Mouse (Mus musculus) CH12.LX (cell line): ENCODE measurements around the gene Trim60. TPM values are rescaled to one million over a fixed set of nuclear protein-coding genes. Genes with fewer than 3 reads are reported as not detected.

ENCODE experiments used
- DNase-seq: peaks from one replicate; pipeline ENCODE4 v3.0.0-alpha.2; 2013; ENCODE audit errors: extremely low read depth
- H3K27ac ChIP-seq: 2 replicates; pipeline ENCODE4 v1.5.1; 2012; ENCODE audit warnings: low read depth, mild to moderate bottlenecking, control low read depth, moderate library complexity; ENCODE audit not compliant: insufficient read depth
- H3K27me3 ChIP-seq: replicated peaks from 2 replicates; pipeline ENCODE3; 2012; ENCODE audit warnings: inconsistent platforms
- H3K36me3 ChIP-seq, 2 experiments: replicated peaks in 1 of 2; 2 replicates each; pipeline versions ENCODE3 to v1.6.1; 2012; ENCODE audit warnings: inconsistent platforms in 1 of 2, low read length in 1 of 2, mild to moderate bottlenecking in 1 of 2, mixed read lengths in 1 of 2, moderate library complexity in 1 of 2; ENCODE audit not compliant: control insufficient read depth in 1 of 2, insufficient read depth in 1 of 2
- H3K4me1 ChIP-seq, 2 experiments: 2 replicates each; pipeline ENCODE4 v1.6.1; 2012; ENCODE audit warnings: inconsistent platforms in 1 of 2, moderate library complexity in 1 of 2; ENCODE audit not compliant: insufficient read depth in 2 of 2, control insufficient read depth in 1 of 2
- H3K4me2 ChIP-seq: 2 replicates; pipeline ENCODE4 v1.6.1; 2012; ENCODE audit warnings: low read depth, mild to moderate bottlenecking, control low read depth; ENCODE audit not compliant: poor library complexity, insufficient read depth, severe bottlenecking
- H3K4me3 ChIP-seq, 3 experiments: fragments of 150-350 bp in 1 of 3; sonication (generic) in 1 of 3; replicated peaks in 1 of 3; 2 replicates each; pipeline versions ENCODE3 to v1.5.1; 2011 to 2012; ENCODE audit warnings: low read depth in 2 of 3, low read length in 2 of 3, mild to moderate bottlenecking in 2 of 3, moderate library complexity in 2 of 3, control low read depth in 1 of 3, improper control_type of control experiment in 1 of 3, inconsistent platforms in 1 of 3, mixed read lengths in 1 of 3; ENCODE audit not compliant: poor library complexity in 1 of 3
- H3K79me2 ChIP-seq: replicated peaks from 2 replicates; pipeline ENCODE4 v1.6.1; 2012; ENCODE audit warnings: mild to moderate bottlenecking, moderate library complexity; ENCODE audit not compliant: control insufficient read depth, poor library complexity, insufficient read depth, severe bottlenecking; ENCODE audit errors: extremely low read depth
- H3K9ac ChIP-seq: 2 replicates; pipeline ENCODE4 v1.6.1; 2012; ENCODE audit warnings: low read depth, mild to moderate bottlenecking, control low read depth, moderate library complexity; ENCODE audit not compliant: insufficient read depth
- H3K9me3 ChIP-seq: replicated peaks from 2 replicates; pipeline ENCODE3; 2012; ENCODE audit warnings: low read length, inconsistent platforms, mixed read lengths
- CTCF ChIP-seq, 2 experiments: IDR thresholded peaks in 1 of 2; conservative IDR thresholded peaks in 1 of 2; 2 replicates each; pipeline ENCODE4 v1.5.1; 2011 to 2012; ENCODE audit warnings: low read depth in 2 of 2, low read length in 2 of 2, improper control_type of control experiment in 1 of 2, inconsistent platforms in 1 of 2, mild to moderate bottlenecking in 1 of 2, moderate library complexity in 1 of 2
- E2F4 ChIP-seq: IDR thresholded peaks from 2 replicates; pipeline ENCODE4 v1.6.1; 2011; ENCODE audit warnings: low read depth, low read length, improper control_type of control experiment; ENCODE audit not compliant: insufficient replicate concordance
- JUN ChIP-seq: IDR thresholded peaks from 2 replicates; pipeline ENCODE4 v1.6.1; 2011; ENCODE audit warnings: low read depth, mild to moderate bottlenecking, low read length, improper control_type of control experiment, moderate library complexity; ENCODE audit not compliant: insufficient read depth
- JUND ChIP-seq: conservative IDR thresholded peaks from 2 replicates; pipeline ENCODE4 v1.6.1; 2011; ENCODE audit warnings: low read depth, low read length, improper control_type of control experiment
- KAT2A ChIP-seq: IDR thresholded peaks from 2 replicates; pipeline ENCODE4 v1.6.1; 2012; ENCODE audit warnings: low read length, improper control_type of control experiment, inconsistent platforms; ENCODE audit not compliant: insufficient replicate concordance
- MAFK ChIP-seq: IDR thresholded peaks from 2 replicates; pipeline ENCODE4 v1.6.1; 2011; ENCODE audit warnings: low read length, improper control_type of control experiment; ENCODE audit not compliant: insufficient replicate concordance
- MAZ ChIP-seq: IDR thresholded peaks from 2 replicates; pipeline ENCODE4 v1.6.1; 2012; ENCODE audit warnings: low read depth, mild to moderate bottlenecking, inconsistent platforms, low read length, improper control_type of control experiment, moderate library complexity
- MXI1 ChIP-seq: IDR thresholded peaks from 2 replicates; pipeline ENCODE4 v1.6.1; 2011; ENCODE audit warnings: mild to moderate bottlenecking, low read depth, low read length, improper control_type of control experiment
- MYC ChIP-seq: IDR thresholded peaks from 2 replicates; pipeline ENCODE4 v1.6.1; 2011; ENCODE audit warnings: low read depth, mild to moderate bottlenecking, improper control_type of control experiment, low read length
- NELFE ChIP-seq: IDR thresholded peaks from 2 replicates; pipeline ENCODE4 v1.6.1; 2011; ENCODE audit warnings: low read depth, low read length, improper control_type of control experiment
- NRF1 ChIP-seq: IDR thresholded peaks from 2 replicates; pipeline ENCODE4 v1.6.1; 2014; ENCODE audit warnings: low read depth, mild to moderate bottlenecking, inconsistent platforms, low read length, improper control_type of control experiment, moderate library complexity
- PAX5 ChIP-seq: IDR thresholded peaks from 2 replicates; pipeline ENCODE4 v1.6.1; 2012; ENCODE audit warnings: low read length, inconsistent platforms, mixed read lengths
- POLR2A ChIP-seq: IDR thresholded peaks from 2 replicates; pipeline ENCODE4 v1.6.1; 2011; ENCODE audit warnings: low read depth, mild to moderate bottlenecking, improper control_type of control experiment, low read length
- POLR2AphosphoS2 ChIP-seq: IDR thresholded peaks from 2 replicates; pipeline ENCODE4 v1.6.1; 2011; ENCODE audit warnings: low read depth, low read length, improper control_type of control experiment
- RAD21 ChIP-seq: IDR thresholded peaks from 2 replicates; pipeline ENCODE4 v1.6.1; 2011; ENCODE audit warnings: low read depth, mild to moderate bottlenecking, low read length, improper control_type of control experiment, moderate library complexity
- SMC3 ChIP-seq: IDR thresholded peaks from 2 replicates; pipeline ENCODE4 v1.6.1; 2011; ENCODE audit warnings: low read depth, low read length, improper control_type of control experiment
- TBP ChIP-seq: conservative IDR thresholded peaks from 2 replicates; pipeline ENCODE4 v1.6.1; 2011; ENCODE audit warnings: low read depth, low read length, improper control_type of control experiment
- TCF12 ChIP-seq: IDR thresholded peaks from 2 replicates; pipeline ENCODE4 v1.6.1; 2014; ENCODE audit warnings: low read depth, mild to moderate bottlenecking, inconsistent platforms, low read length, improper control_type of control experiment
- USF2 ChIP-seq: conservative IDR thresholded peaks from 2 replicates; pipeline ENCODE4 v1.6.1; 2011; ENCODE audit warnings: low read depth, low read length, improper control_type of control experiment
- ZMIZ1 ChIP-seq: IDR thresholded peaks from 2 replicates; pipeline ENCODE4 v1.6.1; 2012; ENCODE audit warnings: low read depth, mild to moderate bottlenecking, inconsistent platforms, low read length, improper control_type of control experiment
- ZNF384 ChIP-seq: IDR thresholded peaks from 2 replicates; pipeline ENCODE4 v1.6.1; 2012; ENCODE audit warnings: low read depth, low read length, improper control_type of control experiment, inconsistent platforms
- dilution Hi-C: fragments of 300-500 bp; cut with MboI; formaldehyde crosslinking; loops from 2 replicates; pipeline ENCODE4 v1.14.3; 2020; ENCODE audit warnings: low sequenced_read_pairs; ENCODE audit not compliant: extremely low pct_unique_long_range_greater_than_20kb, extremely low pct_ligation_motif_present
- in situ Hi-C: fragments of 300-500 bp; cut with MboI; formaldehyde crosslinking; loops from 3 replicates; pipeline ENCODE4 v1.14.3; 2019; ENCODE audit warnings: low sequenced_read_pairs, low pct_ligation_motif_present, low pct_unique_long_range_greater_than_20kb, mixed read lengths
- polyA plus RNA-seq: library from polyadenylated mRNA; unstranded; fragments of >175 nt; gene quantifications from 2 replicates; pipeline ENCODE4 v1.2.1, GENCODE M21; 2012; ENCODE audit warnings: low read depth; ENCODE audit not compliant: insufficient read length
- total RNA-seq, 2 experiments: library from RNA; depleted of rRNA; stranded (reverse); fragments of 300-350 nt in 1 of 2; fragments of >200 nt in 1 of 2; gene quantifications; 2 replicates each; pipeline ENCODE4 v1.2.3; 2012 to 2014

The Trim60 gene
- total and polyA plus RNA-seq, 3 experiments: not detected

- Histone ChIP-seq H3K4me2 (no peak overlapping the region), H3K4me3 (no peak overlapping the region), H3K9ac (no peak overlapping the region), H3K4me1 (no peaks in the 10 kb centered on the region), H3K36me3 (no peaks in the 10 kb centered on the region), H3K9me3 (no peaks in the 10 kb centered on the region), H3K79me2 (no peaks in the 10 kb centered on the region), H3K27me3 (no peaks in the 10 kb centered on the region), H3K27ac (no peak overlapping the region)
- dilution Hi-C loops: no loop called here
- in situ Hi-C loops: no loop called here
- no peak for DNase-seq
- TF ChIP-seq MYC (no peak), POLR2AphosphoS2 (no peak), SMC3 (no peak), KAT2A (no peak), NELFE (no peak), ZNF384 (no peak), MXI1 (no peak), RAD21 (no peak), MAZ (no peak), ZMIZ1 (no peak), JUN (no peak), PAX5 (no peak), POLR2A (no peak)
- TF ChIP-seq, all 38 proteins: peak for 0
These were observed 35.6 kb upstream of the Trim60 start for GRCm38 (mm10) chr8:65053968-65054367.

- Histone ChIP-seq H3K4me3 (no peak overlapping the region), H3K9me3 (no peaks in the 10 kb centered on the region), H3K27me3 (no peaks in the 10 kb centered on the region), H3K36me3 (no peaks in the 10 kb centered on the region), H3K79me2 (no peaks in the 10 kb centered on the region), H3K4me2 (no peak overlapping the region), H3K27ac (no peak overlapping the region), H3K4me1 (no peaks in the 10 kb centered on the region), H3K9ac (no peak overlapping the region)
- TF ChIP-seq CTCF (conservative IDR thresholded peaks at IDR 0.05 in 1 of 2, IDR thresholded peaks at IDR 0.05 in 1 of 2; ENCODE audit: low read depth in 2 of 2, low read length in 2 of 2): no peak
- no peak for TF ChIP-seq MYC
- TF ChIP-seq TCF12: no peak
- no peak for TF ChIP-seq SMC3
- TF ChIP-seq KAT2A: no peak
- no peak for TF ChIP-seq MAFK
- no peak for TF ChIP-seq TBP
- no peak for TF ChIP-seq USF2
- TF ChIP-seq E2F4: no peak
- TF ChIP-seq PAX5: no peak
- TF ChIP-seq NRF1: no peak
- TF ChIP-seq NELFE: no peak
- no peak for TF ChIP-seq JUND
- in situ Hi-C loops: no loop called here
- no peak for DNase-seq
- dilution Hi-C loops: no loop called here
These were observed 35.2 kb upstream of the Trim60 start for GRCm38 (mm10) chr8:65053554-65053953.
